Mouse (Mus musculus): Measurements from ENCODE around the gene Rint1. TPM values are rescaled to one million over a fixed set of nuclear protein-coding genes. Genes with fewer than 3 reads are reported as not detected.

The Rint1 gene
- polyA plus RNA-seq, 1 experiment: 22.4 TPM

- no peak for DNase-seq
- TF ChIP-seq CTCF (IDR thresholded peaks at IDR 0.05; ENCODE audit: borderline replicate concordance, insufficient read depth, low read depth, low read length) (no peak), POLR2A (IDR thresholded peaks at IDR 0.05; ENCODE audit: borderline replicate concordance, insufficient read depth, low read length) (no peak)
- Histone ChIP-seq H3K4me1 (ENCODE audit: control insufficient read depth, insufficient read depth, low read length) (no peaks in the 10 kb centered on the region), H3K4me3 (replicated peaks; ENCODE audit: insufficient read depth, low read depth, low read length) (no peak overlapping the region), H3K27ac (ENCODE audit: insufficient read depth, low read length) (no peak overlapping the region), H3K27me3 (ENCODE audit: control insufficient read depth, insufficient read depth, low read length) (no peaks in the 10 kb centered on the region)
- 94% methylated on average over 6 of the region's 6 CpGs for WGBS
Measured at GRCm38 (mm10) chr5:23855484-23855883, 68.0 kb downstream of the Rint1 start.

GRCm38 (mm10) chr5:23856164-23856563, 68.7 kb downstream of the Rint1 start:
- DNase-seq: no peak
- TF ChIP-seq CTCF (IDR thresholded peaks at IDR 0.05; ENCODE audit: borderline replicate concordance, insufficient read depth, low read depth, low read length): no peak
- no peak for TF ChIP-seq POLR2A (IDR thresholded peaks at IDR 0.05; ENCODE audit: borderline replicate concordance, insufficient read depth, low read length)
- WGBS: 92% methylated on average over 1 of the region's 1 CpGs
- H3K4me1 ChIP-seq (ENCODE audit: control insufficient read depth, insufficient read depth, low read length): no peaks in the 10 kb centered on the region
- no peak overlapping the region for H3K4me3 ChIP-seq (replicated peaks; ENCODE audit: insufficient read depth, low read depth, low read length)
- no peaks in the 10 kb centered on the region for H3K27me3 ChIP-seq (ENCODE audit: control insufficient read depth, insufficient read depth, low read length)
- H3K27ac ChIP-seq (ENCODE audit: insufficient read depth, low read length): no peak overlapping the region

- no peaks in the 10 kb centered on the region for H3K4me1 ChIP-seq (ENCODE audit: control insufficient read depth, insufficient read depth, low read length)
- H3K27me3 ChIP-seq (ENCODE audit: control insufficient read depth, insufficient read depth, low read length): no peaks in the 10 kb centered on the region
- H3K27ac ChIP-seq (ENCODE audit: insufficient read depth, low read length): no peak overlapping the region
- TF ChIP-seq CTCF (IDR thresholded peaks at IDR 0.05; ENCODE audit: borderline replicate concordance, insufficient read depth, low read depth, low read length) (no peak), POLR2A (IDR thresholded peaks at IDR 0.05; ENCODE audit: borderline replicate concordance, insufficient read depth, low read length) (no peak)
- DNase-seq: no peak
- no peak overlapping the region for H3K4me3 ChIP-seq (replicated peaks; ENCODE audit: insufficient read depth, low read depth, low read length)
Measured at GRCm38 (mm10) chr5:23857189-23857588, 69.7 kb downstream of the Rint1 start.

GRCm38 (mm10) chr5:23858001-23858400, 70.5 kb downstream of the Rint1 start:
- WGBS: 89% methylated on average over 3 of the region's 3 CpGs
- H3K27ac ChIP-seq (ENCODE audit: insufficient read depth, low read length): no peak overlapping the region
- no peak for DNase-seq
- H3K27me3 ChIP-seq (ENCODE audit: control insufficient read depth, insufficient read depth, low read length): no peaks in the 10 kb centered on the region
- no peak overlapping the region for H3K4me3 ChIP-seq (replicated peaks; ENCODE audit: insufficient read depth, low read depth, low read length)
- TF ChIP-seq POLR2A (IDR thresholded peaks at IDR 0.05; ENCODE audit: borderline replicate concordance, insufficient read depth, low read length): no peak
- no peak for TF ChIP-seq CTCF (IDR thresholded peaks at IDR 0.05; ENCODE audit: borderline replicate concordance, insufficient read depth, low read depth, low read length)
- no peaks in the 10 kb centered on the region for H3K4me1 ChIP-seq (ENCODE audit: control insufficient read depth, insufficient read depth, low read length)

DNA sequence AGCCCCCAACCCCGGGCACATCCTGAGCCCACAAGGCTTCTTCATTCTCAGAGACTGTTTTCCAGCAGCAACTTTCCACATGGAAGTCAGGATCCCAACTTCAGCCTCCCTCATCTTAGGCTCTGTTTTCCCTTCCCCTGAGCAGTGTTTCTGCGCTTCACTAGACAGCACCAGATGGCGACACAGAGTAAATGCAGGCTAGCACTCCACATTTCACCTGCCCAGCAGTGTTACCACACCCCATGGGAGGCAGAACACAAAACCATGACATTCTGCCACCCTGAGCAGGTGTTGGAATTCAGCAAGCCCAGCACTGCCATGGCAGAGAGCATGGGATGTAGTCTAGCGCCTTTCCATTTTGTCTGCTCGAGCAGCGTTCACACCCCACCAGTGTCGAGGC, 71.1 kb downstream of the Rint1 start:
- whole genome bisulfite sequencing: 80% methylated on average over 7 of the region's 7 CpGs
- no peak for TF ChIP-seq CTCF (IDR thresholded peaks at IDR 0.05; ENCODE audit: borderline replicate concordance, insufficient read depth, low read depth, low read length)
- H3K27ac ChIP-seq (ENCODE audit: insufficient read depth, low read length): no peak overlapping the region
- H3K4me3 ChIP-seq (replicated peaks; ENCODE audit: insufficient read depth, low read depth, low read length): no peak overlapping the region
- H3K27me3 ChIP-seq (ENCODE audit: control insufficient read depth, insufficient read depth, low read length): no peaks in the 10 kb centered on the region
- no peaks in the 10 kb centered on the region for H3K4me1 ChIP-seq (ENCODE audit: control insufficient read depth, insufficient read depth, low read length)
- no peak for DNase-seq

- no peak for DNase-seq
- 89% methylated on average over 1 of the region's 1 CpGs for WGBS
- no peak for TF ChIP-seq POLR2A (IDR thresholded peaks at IDR 0.05; ENCODE audit: borderline replicate concordance, insufficient read depth, low read length)
- TF ChIP-seq CTCF (IDR thresholded peaks at IDR 0.05; ENCODE audit: borderline replicate concordance, insufficient read depth, low read depth, low read length): no peak
Measured at GRCm38 (mm10) chr5:23859087-23859718, 71.7 kb downstream of the Rint1 start.

GRCm38 (mm10) chr5:23859896-23860295, 72.4 kb downstream of the Rint1 start:
- no peaks in the 10 kb centered on the region for H3K27me3 ChIP-seq (ENCODE audit: control insufficient read depth, insufficient read depth, low read length)
- H3K27ac ChIP-seq (ENCODE audit: insufficient read depth, low read length): no peak overlapping the region
- no peaks in the 10 kb centered on the region for H3K4me1 ChIP-seq (ENCODE audit: control insufficient read depth, insufficient read depth, low read length)
- DNase-seq: no peak
- TF ChIP-seq POLR2A (IDR thresholded peaks at IDR 0.05; ENCODE audit: borderline replicate concordance, insufficient read depth, low read length): no peak
- TF ChIP-seq CTCF (IDR thresholded peaks at IDR 0.05; ENCODE audit: borderline replicate concordance, insufficient read depth, low read depth, low read length): no peak
- no peak overlapping the region for H3K4me3 ChIP-seq (replicated peaks; ENCODE audit: insufficient read depth, low read depth, low read length)
- WGBS: 68% methylated on average over 5 of the region's 5 CpGs

More at GRCm38 (mm10) chr5:23859087-23859718, 71.7 kb downstream of the Rint1 start:
- Histone ChIP-seq H3K4me1 (ENCODE audit: control insufficient read depth, insufficient read depth, low read length) (no peaks in the 10 kb centered on the region), H3K27me3 (ENCODE audit: control insufficient read depth, insufficient read depth, low read length) (no peaks in the 10 kb centered on the region), H3K4me3 (replicated peaks; ENCODE audit: insufficient read depth, low read depth, low read length) (no peak overlapping the region), H3K27ac (ENCODE audit: insufficient read depth, low read length) (no peak overlapping the region)

DNA sequence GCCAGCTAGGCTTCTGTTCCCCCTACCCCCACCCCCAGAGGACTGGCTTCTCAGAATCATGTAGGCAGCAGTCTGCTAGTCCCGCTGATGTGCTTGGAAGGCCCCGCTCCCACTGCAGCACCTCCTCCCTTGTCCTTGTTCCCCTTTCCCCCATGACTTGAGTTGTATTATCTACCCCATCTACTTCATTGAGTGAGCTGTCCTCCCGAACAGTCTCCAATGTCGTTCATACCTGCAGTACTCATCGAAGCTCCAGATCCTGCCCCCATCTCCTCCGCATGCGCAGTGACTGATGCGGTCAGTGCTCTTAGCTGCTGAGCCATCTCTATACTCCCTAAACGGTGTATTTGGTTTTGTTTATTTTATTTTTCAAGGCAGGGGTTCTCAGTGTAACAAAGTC, 74.2 kb downstream of the Rint1 start:
- WGBS: 94% methylated on average over 9 of the region's 9 CpGs
- no peak for TF ChIP-seq POLR2A (IDR thresholded peaks at IDR 0.05; ENCODE audit: borderline replicate concordance, insufficient read depth, low read length)
- no peak for TF ChIP-seq CTCF (IDR thresholded peaks at IDR 0.05; ENCODE audit: borderline replicate concordance, insufficient read depth, low read depth, low read length)

More for the DNA sequence above, 74.2 kb downstream of the Rint1 start:
- Histone ChIP-seq H3K27me3 (ENCODE audit: control insufficient read depth, insufficient read depth, low read length) (no peaks in the 10 kb centered on the region), H3K27ac (ENCODE audit: insufficient read depth, low read length) (no peak overlapping the region), H3K4me1 (ENCODE audit: control insufficient read depth, insufficient read depth, low read length) (no peaks in the 10 kb centered on the region), H3K4me3 (replicated peaks; ENCODE audit: insufficient read depth, low read depth, low read length) (no peak overlapping the region)
- DNase-seq: no peak

Data from cerebellum, adult 2 months (tissue).